Mouse (Mus musculus) brain, embryonic 14.5 days (tissue): ENCODE measurements at regions not wholly inside any gene's neighbourhood (a gene's known extent, or its start where the extent isn't known, plus 50 kb on each side); places are given as distances from the start of the nearest gene placed in this dataset.

Source experiments
- CTCF ChIP-seq: fragments of 200-500 bp; IDR thresholded peaks from 2 replicates; pipeline ENCODE4 v1.5.1; 2012; ENCODE audit warnings: inconsistent platforms, mild to moderate bottlenecking, moderate library complexity, borderline replicate concordance; ENCODE audit not compliant: insufficient read depth, insufficient read length; ENCODE audit errors: extremely low read depth
- POLR2A ChIP-seq: fragments of 200-500 bp; IDR thresholded peaks from 2 replicates; pipeline ENCODE4 v1.6.1; 2012; ENCODE audit warnings: mild to moderate bottlenecking, inconsistent platforms, borderline replicate concordance; ENCODE audit not compliant: poor library complexity, insufficient read depth, insufficient read length, severe bottlenecking; ENCODE audit errors: extremely low read depth

DNA sequence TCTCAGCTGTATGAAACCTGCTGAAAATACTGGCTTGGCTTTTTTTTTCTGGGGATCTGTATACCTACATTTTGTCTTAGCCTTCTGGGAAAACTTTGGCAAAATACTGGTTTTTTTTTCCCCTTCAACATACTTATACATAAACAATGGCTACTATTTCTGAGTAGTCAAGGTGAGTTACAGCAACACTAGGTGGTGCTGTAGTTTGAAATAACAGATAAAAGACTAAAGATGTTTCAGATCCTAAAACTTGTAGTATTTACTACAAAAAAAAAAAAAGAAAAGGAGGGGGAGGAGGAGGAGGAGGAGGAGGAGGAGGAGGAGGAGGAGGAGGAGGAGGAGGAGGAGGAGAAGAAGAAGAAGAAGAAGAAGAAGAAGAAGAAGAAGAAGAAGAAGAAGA, 67.6 kb upstream of the Gm49339 start:
- TF ChIP-seq POLR2A (no peak), CTCF (no peak)
